Mouse (Mus musculus): ENCODE results near the gene Map1s. TPM values are rescaled to one million over a fixed set of nuclear protein-coding genes. Genes with fewer than 3 reads are reported as not detected.

Gene Map1s
- polyA plus RNA-seq, 1 experiment from 2014 or later, result 15.2 TPM

- WGBS, result 93% methylated on average over 16 of the region's 17 CpGs
- ATAC-seq (ENCODE audit: low FRiP score, low TSS enrichment) (no peak), DNase-seq (ENCODE audit: low spot score) (no peak)
- TF ChIP-seq CTCF (IDR thresholded peaks at IDR 0.05; ENCODE audit: low read depth) (no peak), EP300 (optimal IDR thresholded peaks at IDR 0.05) (no peak)
- peaks cover 36% of the 10 kb centered on the region for H3K36me3 ChIP-seq (ENCODE audit: control insufficient read depth, insufficient read depth, low read length)
- no peak overlapping the region for H3K9ac ChIP-seq (ENCODE audit: low read length)
- H3K27ac ChIP-seq (replicated peaks), result no peak overlapping the region
- no peak overlapping the region for H3K4me2 ChIP-seq (replicated peaks; ENCODE audit: low read depth)
- no peaks in the 10 kb centered on the region for H3K27me3 ChIP-seq (ENCODE audit: control insufficient read depth, insufficient read depth, low read length)
- no peaks in the 10 kb centered on the region for H3K9me3 ChIP-seq (ENCODE audit: control insufficient read depth, low read length)
- H3K4me3 ChIP-seq (ENCODE audit: low read depth, low read length), result no peak overlapping the region
- no peaks in the 10 kb centered on the region for H3K4me1 ChIP-seq (replicated peaks; ENCODE audit: control insufficient read depth, insufficient read depth)
Measured at GRCm38 (mm10) chr8:70914704-70915103, 9.0 kb downstream of the Map1s start.

- DNase-seq (ENCODE audit: low spot score) (no peak), ATAC-seq (ENCODE audit: low FRiP score, low TSS enrichment) (no peak)
- H3K27me3 ChIP-seq (ENCODE audit: control insufficient read depth, insufficient read depth, low read length), result no peaks in the 10 kb centered on the region
- 71% methylated on average over 9 of the region's 9 CpGs for WGBS
- H3K4me3 ChIP-seq (ENCODE audit: low read depth, low read length), result no peak overlapping the region
- no peak overlapping the region for H3K27ac ChIP-seq (replicated peaks)
- H3K9me3 ChIP-seq (ENCODE audit: control insufficient read depth, low read length), result no peaks in the 10 kb centered on the region
- H3K36me3 ChIP-seq (ENCODE audit: control insufficient read depth, insufficient read depth, low read length), result peaks cover 10% of the 10 kb centered on the region; the same call in 1 of the 2 replicates
- H3K4me2 ChIP-seq (replicated peaks; ENCODE audit: low read depth), result no peak overlapping the region
- no peak overlapping the region for H3K9ac ChIP-seq (ENCODE audit: low read length)
- TF ChIP-seq CTCF (IDR thresholded peaks at IDR 0.05; ENCODE audit: low read depth), result no peak; the same call in 1 of the 2 replicates
- TF ChIP-seq EP300 (optimal IDR thresholded peaks at IDR 0.05), result no peak
- H3K4me1 ChIP-seq (replicated peaks; ENCODE audit: control insufficient read depth, insufficient read depth), result no peaks in the 10 kb centered on the region
Measured at GRCm38 (mm10) chr8:70920049-70920922, 14.6 kb downstream of the Map1s start.

GRCm38 (mm10) chr8:70924151-70924550 is 18.4 kb downstream of the Map1s start:
- no peak for ATAC-seq (ENCODE audit: low FRiP score, low TSS enrichment)
- H3K4me3 ChIP-seq (ENCODE audit: low read depth, low read length), result no peak overlapping the region
- H3K4me2 ChIP-seq (replicated peaks; ENCODE audit: low read depth), result no peak overlapping the region
- no peaks in the 10 kb centered on the region for H3K36me3 ChIP-seq (ENCODE audit: control insufficient read depth, insufficient read depth, low read length)
- no peak for DNase-seq (ENCODE audit: low spot score)
- no peaks in the 10 kb centered on the region for H3K9me3 ChIP-seq (ENCODE audit: control insufficient read depth, low read length)
- TF ChIP-seq EP300 (optimal IDR thresholded peaks at IDR 0.05) (no peak), CTCF (IDR thresholded peaks at IDR 0.05; ENCODE audit: low read depth) (no peak)
- WGBS, result 86% methylated on average over 4 of the region's 4 CpGs
- no peak overlapping the region for H3K27ac ChIP-seq (replicated peaks)
- H3K27me3 ChIP-seq (ENCODE audit: control insufficient read depth, insufficient read depth, low read length), result no peaks in the 10 kb centered on the region
- no peak overlapping the region for H3K9ac ChIP-seq (ENCODE audit: low read length)
- no peaks in the 10 kb centered on the region for H3K4me1 ChIP-seq (replicated peaks; ENCODE audit: control insufficient read depth, insufficient read depth)

- 84% methylated on average over 4 of the region's 4 CpGs for WGBS
- TF ChIP-seq EP300 (optimal IDR thresholded peaks at IDR 0.05), result no peak
- H3K4me1 ChIP-seq (replicated peaks; ENCODE audit: control insufficient read depth, insufficient read depth), result no peaks in the 10 kb centered on the region
Measured at GRCm38 (mm10) chr8:70925754-70926153, 20.0 kb downstream of the Map1s start.

GRCm38 (mm10) chr8:70926396-70926795 is 20.7 kb downstream of the Map1s start:
- WGBS, result 92% methylated on average over 5 of the region's 5 CpGs

More at GRCm38 (mm10) chr8:70925754-70926153, 20.0 kb downstream of the Map1s start:
- no peaks in the 10 kb centered on the region for H3K27me3 ChIP-seq (ENCODE audit: control insufficient read depth, insufficient read depth, low read length)
- no peak overlapping the region for H3K27ac ChIP-seq (replicated peaks)
- ATAC-seq (ENCODE audit: low FRiP score, low TSS enrichment) (no peak), DNase-seq (ENCODE audit: low spot score) (no peak)
- H3K9me3 ChIP-seq (ENCODE audit: control insufficient read depth, low read length), result no peaks in the 10 kb centered on the region
- no peak overlapping the region for H3K4me3 ChIP-seq (ENCODE audit: low read depth, low read length)
- no peak overlapping the region for H3K4me2 ChIP-seq (replicated peaks; ENCODE audit: low read depth)
- no peaks in the 10 kb centered on the region for H3K36me3 ChIP-seq (ENCODE audit: control insufficient read depth, insufficient read depth, low read length)
- H3K9ac ChIP-seq (ENCODE audit: low read length), result no peak overlapping the region

GRCm38 (mm10) chr8:70928096-70928495 is 22.4 kb downstream of the Map1s start:
- Histone ChIP-seq H3K9ac (ENCODE audit: low read length) (no peak overlapping the region), H3K36me3 (ENCODE audit: control insufficient read depth, insufficient read depth, low read length) (no peaks in the 10 kb centered on the region), H3K4me1 (replicated peaks; ENCODE audit: control insufficient read depth, insufficient read depth) (no peaks in the 10 kb centered on the region), H3K9me3 (ENCODE audit: control insufficient read depth, low read length) (no peaks in the 10 kb centered on the region), H3K4me2 (replicated peaks; ENCODE audit: low read depth) (no peak overlapping the region), H3K27me3 (ENCODE audit: control insufficient read depth, insufficient read depth, low read length) (no peaks in the 10 kb centered on the region), H3K27ac (replicated peaks) (no peak overlapping the region), H3K4me3 (ENCODE audit: low read depth, low read length) (no peak overlapping the region)
- 56% methylated on average over 3 of the region's 3 CpGs for WGBS
- DNase-seq (ENCODE audit: low spot score) (no peak), ATAC-seq (ENCODE audit: low FRiP score, low TSS enrichment) (no peak)
- TF ChIP-seq CTCF (IDR thresholded peaks at IDR 0.05; ENCODE audit: low read depth), result no peak
- TF ChIP-seq EP300 (optimal IDR thresholded peaks at IDR 0.05), result no peak

More at GRCm38 (mm10) chr8:70926396-70926795, 20.7 kb downstream of the Map1s start:
- H3K4me1 ChIP-seq (replicated peaks; ENCODE audit: control insufficient read depth, insufficient read depth), result no peaks in the 10 kb centered on the region
- no peak overlapping the region for H3K4me3 ChIP-seq (ENCODE audit: low read depth, low read length)
- DNase-seq (ENCODE audit: low spot score), result no peak
- no peaks in the 10 kb centered on the region for H3K36me3 ChIP-seq (ENCODE audit: control insufficient read depth, insufficient read depth, low read length)
- H3K4me2 ChIP-seq (replicated peaks; ENCODE audit: low read depth), result no peak overlapping the region
- no peaks in the 10 kb centered on the region for H3K9me3 ChIP-seq (ENCODE audit: control insufficient read depth, low read length)
- TF ChIP-seq CTCF (IDR thresholded peaks at IDR 0.05; ENCODE audit: low read depth), result no peak
- no peak for TF ChIP-seq EP300 (optimal IDR thresholded peaks at IDR 0.05)
- no peak overlapping the region for H3K9ac ChIP-seq (ENCODE audit: low read length)
- ATAC-seq (ENCODE audit: low FRiP score, low TSS enrichment), result no peak
- H3K27ac ChIP-seq (replicated peaks), result no peak overlapping the region
- H3K27me3 ChIP-seq (ENCODE audit: control insufficient read depth, insufficient read depth, low read length), result no peaks in the 10 kb centered on the region

All from stomach, postnatal 0 days (tissue).